Mouse (Mus musculus): ENCODE measurements at regions not wholly inside any gene's neighbourhood (a gene's known extent, or its start where the extent isn't known, plus 50 kb on each side); places are given as distances from the start of the nearest gene placed in this dataset.

DNA sequence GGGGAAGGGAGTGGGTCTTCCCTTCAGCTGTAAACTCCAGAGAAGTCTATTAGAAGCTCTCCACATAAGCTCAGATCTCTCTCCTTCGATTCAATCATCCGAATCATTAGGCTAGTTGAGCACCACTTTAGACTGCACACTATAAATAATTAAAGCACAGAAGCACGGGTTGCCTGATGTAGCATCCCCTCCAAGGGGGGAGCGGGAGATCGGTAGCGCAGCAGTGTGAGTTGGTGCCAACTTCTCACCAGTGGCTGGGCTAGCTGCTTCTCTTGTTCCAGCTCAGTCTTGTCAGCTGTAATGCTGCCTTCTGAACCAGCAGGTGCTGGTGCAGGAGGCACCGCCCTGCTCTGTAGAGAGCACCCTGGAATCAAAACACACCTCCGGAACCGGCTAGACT lies 78.6 kb downstream of the A830031A19Rik start:
- DNase-seq = no peak

DNA sequence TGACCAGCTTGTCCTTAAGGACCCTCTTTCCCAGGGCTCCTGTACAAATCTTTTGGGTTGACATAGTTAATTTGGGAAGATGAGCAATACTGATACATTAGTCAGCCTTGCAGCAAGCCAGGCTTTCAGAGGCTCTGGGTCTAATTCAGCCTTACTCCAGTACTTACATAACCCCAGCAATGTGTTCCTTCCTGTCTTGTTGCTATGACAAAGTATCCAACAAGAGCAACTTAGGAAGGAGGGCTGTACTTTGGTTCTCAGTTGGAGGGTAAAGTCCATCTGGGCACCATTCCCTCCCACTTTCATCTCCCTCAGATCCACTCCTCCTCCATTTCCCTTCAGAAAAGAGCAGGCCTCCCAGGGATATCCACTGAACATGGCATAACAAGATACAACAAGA lies 80.7 kb downstream of the A830031A19Rik start:
- DNase-seq = no peak

DNA sequence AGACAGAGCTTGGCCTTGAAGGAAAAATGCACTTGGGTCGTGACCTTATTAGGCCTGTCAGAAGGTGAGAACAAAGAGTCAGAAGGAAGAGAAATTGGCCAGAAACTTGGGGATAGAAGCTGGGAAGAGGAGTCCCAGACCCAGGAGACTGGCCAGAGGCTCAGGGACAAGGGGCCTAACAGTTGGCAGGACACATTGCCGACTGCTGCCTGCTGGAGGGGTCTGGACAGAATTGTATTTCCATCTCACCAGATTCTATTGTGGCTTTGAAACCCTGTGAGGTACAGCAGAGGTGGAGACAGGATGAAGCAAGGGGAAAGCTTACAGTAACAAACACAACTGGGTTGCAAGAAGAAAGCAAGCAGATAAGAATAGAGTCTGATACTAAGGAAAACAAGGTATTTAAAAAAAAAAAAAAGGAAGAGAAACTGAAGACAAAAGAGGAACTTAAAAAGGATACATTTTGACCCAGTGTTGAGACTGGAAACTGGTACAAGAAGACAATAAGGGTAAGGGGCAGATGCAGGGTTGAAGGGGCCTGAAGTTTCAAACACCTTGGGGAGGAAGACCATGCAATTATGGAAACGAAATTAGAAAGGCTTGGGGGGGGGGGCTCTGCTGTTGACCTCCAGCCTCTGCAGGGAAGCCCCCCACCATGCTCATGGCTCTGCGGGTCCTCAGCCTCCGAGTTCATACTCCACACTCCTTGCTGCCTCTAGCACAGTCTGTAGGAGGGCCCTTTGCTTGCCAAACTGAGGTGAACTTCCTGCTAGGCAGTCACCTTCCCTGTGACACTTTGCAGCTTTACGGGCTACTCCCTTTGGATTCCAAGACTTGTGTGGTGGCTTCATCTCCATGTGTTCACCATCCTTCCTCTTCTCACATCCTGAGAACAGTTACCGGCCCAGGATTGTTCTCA lies 87.1 kb downstream of the A830031A19Rik start:
- no peak for DNase-seq

DNA sequence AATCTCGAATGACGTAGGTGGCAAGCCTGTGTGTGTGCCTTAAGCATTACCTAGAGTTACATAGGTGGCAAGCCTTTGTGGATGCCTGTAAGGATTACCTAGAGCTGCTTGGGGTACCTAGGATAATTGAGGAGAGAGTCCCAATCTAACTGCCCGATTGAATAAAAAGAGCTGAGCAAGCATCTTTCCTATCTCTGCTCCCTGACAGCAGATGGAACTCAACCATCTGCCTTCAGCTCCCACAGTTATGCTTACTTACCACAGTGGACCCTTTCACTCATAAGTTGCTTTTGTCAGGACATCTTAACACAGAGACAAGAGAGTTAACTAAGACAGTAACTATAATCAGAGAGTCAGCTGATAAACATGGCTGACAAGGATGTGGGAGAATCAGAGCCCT lies 89.6 kb downstream of the A830031A19Rik start:
- no peak for DNase-seq

DNA sequence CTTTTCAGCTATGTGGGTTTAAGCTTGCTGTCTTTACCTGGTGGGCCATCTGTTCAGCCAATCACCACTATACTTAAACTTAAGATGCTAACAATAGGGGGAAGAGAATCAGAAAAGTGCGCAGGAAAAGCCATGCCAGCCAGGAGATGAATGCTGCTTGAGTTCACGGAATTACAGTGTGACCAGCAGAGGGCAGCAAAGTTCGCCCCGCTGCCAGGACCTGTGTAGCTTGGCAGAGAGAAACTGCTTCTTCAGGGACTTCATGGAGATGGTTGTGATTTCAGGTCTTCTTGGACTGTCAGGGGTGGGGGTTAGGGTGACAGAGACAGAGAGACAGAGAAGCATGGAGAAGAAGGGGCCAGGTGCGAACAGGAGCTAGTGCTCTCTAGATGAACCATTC lies 84.3 kb upstream of the Papolg start:
- peak; percentile 63 for DNase-seq

DNA sequence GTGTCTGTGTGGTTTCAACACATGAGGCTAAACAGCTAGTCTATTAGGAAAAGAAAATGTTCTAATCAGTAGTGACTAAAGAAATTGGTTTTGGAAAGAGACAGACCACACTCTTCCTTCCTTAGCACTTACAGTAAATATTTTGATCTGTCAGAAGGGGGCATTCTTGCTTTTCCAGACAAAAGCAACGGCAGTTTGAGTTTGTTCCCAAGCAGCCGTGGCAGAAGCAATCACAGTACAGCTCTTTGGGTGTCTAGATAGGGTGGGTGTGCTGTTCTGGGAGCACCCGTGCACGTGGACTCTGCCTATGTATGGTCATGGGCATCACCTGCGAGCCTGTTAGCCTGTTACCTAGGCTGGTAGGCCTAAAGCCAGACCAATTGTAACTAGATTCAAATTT lies 83.2 kb upstream of the Papolg start:
- DNase-seq = no peak

DNA sequence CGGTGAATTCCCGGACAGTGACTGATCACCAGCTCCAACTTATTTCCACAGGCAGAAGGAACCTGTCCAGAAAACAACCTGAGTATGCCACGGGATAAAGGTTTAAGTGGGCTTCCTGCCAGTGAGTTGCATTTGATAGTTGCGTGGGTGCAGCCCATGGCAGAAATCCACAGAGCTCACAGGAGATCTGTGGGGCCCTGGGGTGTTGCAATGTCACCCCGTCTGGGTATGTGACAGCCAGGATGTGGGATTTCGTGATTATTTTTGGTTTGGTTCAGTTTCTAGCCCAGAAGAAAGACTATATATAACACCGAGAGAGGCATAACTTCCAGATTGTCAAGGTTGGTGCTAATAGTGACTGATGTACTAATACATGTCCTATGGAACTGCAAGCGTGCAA lies 82.0 kb upstream of the Papolg start:
- no peak for DNase-seq

DNA sequence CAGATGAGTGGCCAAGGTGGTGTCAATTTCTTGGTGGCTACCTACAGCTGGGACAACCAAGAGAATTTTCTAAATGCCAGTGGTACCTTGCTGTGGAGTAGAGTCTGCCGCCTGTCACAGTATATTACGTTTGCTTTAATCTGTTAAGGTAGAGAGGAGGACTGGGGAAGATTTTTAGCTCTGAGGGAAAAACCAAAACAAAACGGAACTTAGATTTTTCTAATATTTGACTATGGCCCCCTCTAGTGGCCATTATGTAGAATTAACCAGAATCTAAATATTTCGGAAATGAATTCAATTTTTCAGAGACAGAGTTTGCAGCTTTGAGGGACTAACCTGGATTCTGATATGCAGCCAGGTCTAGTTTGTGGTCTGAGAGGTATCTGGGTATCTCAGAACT lies 59.3 kb upstream of the Papolg start:
- DNase-seq = no peak

DNA sequence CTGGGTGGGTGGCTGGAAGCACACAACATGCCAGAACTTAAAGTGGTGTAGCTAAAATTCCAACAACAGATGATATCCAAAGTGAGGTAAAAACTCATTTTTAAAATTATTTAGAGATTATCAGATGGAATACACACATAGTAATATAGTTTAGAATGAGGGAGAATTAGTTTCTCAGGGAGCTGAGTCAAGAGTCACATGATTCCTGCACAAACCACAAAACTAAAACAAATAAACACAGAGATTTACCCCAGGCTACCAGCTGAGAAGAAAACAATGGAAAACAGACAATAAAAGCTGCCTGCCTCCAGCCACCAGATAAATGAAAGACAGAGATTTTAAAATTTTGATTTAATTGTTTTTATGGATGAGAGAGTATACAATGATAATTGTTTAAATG lies 50.9 kb upstream of the Papolg start:
- no peak for DNase-seq
